ENCODE assay signal across 8 mouse cellular contexts in genomic region chr5:142441332-142442044, GRCm38 (mm10). TPM values are rescaled to one million over a fixed set of nuclear protein-coding genes. Genes with fewer than 3 reads are reported as not detected.
A peak's percentile ranks its signal among the peaks of the same experiment; 100 is the strongest.
DNase-seq lines count a peak whose midpoint lies in the region; ATAC-seq and TF ChIP-seq lines count a peak whose summit lies in the region.

No protein-coding gene starts in this region.

- peaks cover 22% of the 10 kb centered on the region; the same call in 1 of the 2 replicates for H3K36me3 ChIP-seq in E14TG2a.4 (ENCODE audit: insufficient read depth, low read length)
- no peaks in the 10 kb centered on the region for H3K36me3 ChIP-seq in heart, embryonic 16.5 days (ENCODE audit: control insufficient read depth, insufficient read depth)
- peaks cover 13% of the 10 kb centered on the region for H3K36me3 ChIP-seq in liver, embryonic 15.5 days (replicated peaks)
- H3K36me3 ChIP-seq in thymus, adult 2 months (ENCODE audit: control insufficient read depth, insufficient read depth, low read length) = no peaks in the 10 kb centered on the region; the same call in 1 of the 2 replicates

- DNase-seq in gastrocnemius, adult 2 months = peak; percentile 54
- DNase-seq in gastrocnemius, postnatal 36 days = no peak
- DNase-seq in thymus, adult 2 months = peak; percentile 41
- DNase-seq in urinary bladder, postnatal 4 days (ENCODE audit: low spot score in 2 of 2) = no peak
- DNase-seq in urinary bladder, adult 2 months (ENCODE audit: low spot score) = no peak

- peak overlapping the region; percentile 83 for H3K4me2 ChIP-seq in heart, embryonic 16.5 days (ENCODE audit: low read depth, low read length)
- peak overlapping the region; percentile 95 for H3K4me2 ChIP-seq in liver, embryonic 15.5 days

- TF ChIP-seq CTCF in gastrocnemius, adult 2 months (IDR thresholded peaks at IDR 0.05) = no peak
- TF ChIP-seq CTCF in E14TG2a.4 (conservative IDR thresholded peaks at IDR 0.05; ENCODE audit: low read length) = no peak
- TF ChIP-seq CTCF in thymus, adult 2 months (IDR thresholded peaks at IDR 0.05; ENCODE audit: borderline replicate concordance, control insufficient read depth, extremely low read depth, insufficient read depth, low read length, poor library complexity) = no peak

- peaks cover 93% of the 10 kb centered on the region for H3K4me1 ChIP-seq in E14TG2a.4 (replicated peaks; ENCODE audit: low read depth, low read length)
- H3K4me1 ChIP-seq in heart, embryonic 16.5 days (ENCODE audit: control insufficient read depth, insufficient read depth, low read length) = peaks cover 49% of the 10 kb centered on the region
- peaks cover 82% of the 10 kb centered on the region for H3K4me1 ChIP-seq in liver, embryonic 15.5 days (replicated peaks)
- peaks cover 59% of the 10 kb centered on the region for H3K4me1 ChIP-seq in thymus, adult 2 months (replicated peaks; ENCODE audit: control insufficient read depth, insufficient read depth, low read length)

- no peaks in the 10 kb centered on the region for H3K9me3 ChIP-seq in E14TG2a.4 (ENCODE audit: low read length)
- no peaks in the 10 kb centered on the region for H3K9me3 ChIP-seq in heart, embryonic 16.5 days (replicated peaks; ENCODE audit: control insufficient read depth, low read length)
- H3K9me3 ChIP-seq in liver, embryonic 15.5 days (replicated peaks) = no peaks in the 10 kb centered on the region

- no peak for TF ChIP-seq POLR2A in thymus, adult 2 months (IDR thresholded peaks at IDR 0.05; ENCODE audit: control insufficient read depth, extremely low read depth, insufficient read depth, low read length, poor library complexity)

- no peak for ATAC-seq in heart, embryonic 16.5 days (replicated peaks; ENCODE audit: extremely low read depth, insufficient read depth, low FRiP score)
- ATAC-seq in liver, embryonic 15.5 days (ENCODE audit: insufficient read depth) = no peak

- H3K4me3 ChIP-seq in gastrocnemius, adult 2 months = peak overlapping the region; percentile 70
- peak overlapping the region; percentile 77 for H3K4me3 ChIP-seq in E14TG2a.4 (replicated peaks; ENCODE audit: low read length)
- peak overlapping the region; percentile 52 for H3K4me3 ChIP-seq in heart, embryonic 16.5 days (ENCODE audit: low read length)
- H3K4me3 ChIP-seq in liver, embryonic 15.5 days (replicated peaks) = peak overlapping the region; percentile 55
- H3K4me3 ChIP-seq in thymus, adult 2 months (ENCODE audit: control insufficient read depth, insufficient read depth, low read length) = peak overlapping the region; percentile 28

- H3K27ac ChIP-seq in gastrocnemius, adult 2 months = peak overlapping the region; percentile 93
- peak overlapping the region; percentile 96 for H3K27ac ChIP-seq in heart, embryonic 16.5 days (ENCODE audit: low read length)
- peak overlapping the region; percentile 93 for H3K27ac ChIP-seq in liver, embryonic 15.5 days (replicated peaks)
- H3K27ac ChIP-seq in thymus, adult 2 months (ENCODE audit: control insufficient read depth, insufficient read depth, low read length) = peak overlapping the region; percentile 77

- 55% methylated on average over 22 of the region's 22 CpGs for WGBS in heart, embryonic 16.5 days
- WGBS in liver, embryonic 15.5 days (ENCODE audit: insufficient replicate concordance) = 32% methylated on average over 22 of the region's 22 CpGs
- 7% methylated on average over 22 of the region's 22 CpGs for WGBS in thymus, adult 2 months

- peak overlapping the region; percentile 79 for H3K9ac ChIP-seq in heart, embryonic 16.5 days (ENCODE audit: low read length)
- H3K9ac ChIP-seq in liver, embryonic 15.5 days = peak overlapping the region; percentile 36

- no peaks in the 10 kb centered on the region for H3K27me3 ChIP-seq in E14TG2a.4 (ENCODE audit: insufficient read depth, low read length)
- no peaks in the 10 kb centered on the region for H3K27me3 ChIP-seq in heart, embryonic 16.5 days (ENCODE audit: control insufficient read depth, insufficient read depth, low read length)
- no peaks in the 10 kb centered on the region for H3K27me3 ChIP-seq in liver, embryonic 15.5 days
- no peaks in the 10 kb centered on the region for H3K27me3 ChIP-seq in thymus, adult 2 months (ENCODE audit: control insufficient read depth, insufficient read depth, low read length)

- intact Hi-C loops in gastrocnemius, adult 2 months (cut with DNase I) = no loop called here
- intact Hi-C loops in gastrocnemius, postnatal 36 days (cut with DNase I) = no loop called here

RNA-seq across cellular contexts. Expression of gene Ap5z1, which starts 22.3 kb away (rescaled TPM):
- total RNA-seq in gastrocnemius, adult 2 months (2021) = 1 to 10 TPM; 3.7 to 5.0 TPM
- total RNA-seq in gastrocnemius, postnatal 36 days (2021) = 1 to 10 TPM; 3.4 to 4.2 TPM
- 8.8 TPM in 2 replicates for polyA plus RNA-seq in heart, embryonic 16.5 days (2015; fragmentation: Nextera tagmentation; extraction: Ambion mirVana)
- 4.2 and 5.6 TPM in 2 replicates for polyA plus RNA-seq in liver, embryonic 15.5 days (2015; fragmentation: Nextera tagmentation; extraction: Ambion mirVana)
- polyA plus RNA-seq in thymus, adult 2 months (2012; rRNA removed) = 75.2 and 87.1 TPM in 2 replicates
- polyA plus RNA-seq in urinary bladder, adult 2 months (2012; rRNA removed) = 17.1 and 18.6 TPM in 2 replicates

RNA-seq across cellular contexts. Expression of gene Foxk1, which starts 40.2 kb away (rescaled TPM):
- total RNA-seq in gastrocnemius, adult 2 months (2021) = 10 to 100 TPM; 12.2 to 18.9 TPM
- 10 to 100 TPM; 12.5 to 14.5 TPM for total RNA-seq in gastrocnemius, postnatal 36 days (2021)
- polyA plus RNA-seq in heart, embryonic 16.5 days (2015; fragmentation: Nextera tagmentation; extraction: Ambion mirVana) = 2.5 and 4.7 TPM in 2 replicates
- polyA plus RNA-seq in liver, embryonic 15.5 days (2015; fragmentation: Nextera tagmentation; extraction: Ambion mirVana) = 2.0 and 2.1 TPM in 2 replicates
- polyA plus RNA-seq in thymus, adult 2 months (2012; rRNA removed) = 27.9 and 33.7 TPM in 2 replicates
- 13.8 and 21.3 TPM in 2 replicates for polyA plus RNA-seq in urinary bladder, adult 2 months (2012; rRNA removed)

Comparison
In these comparisons a context has a peak if more than half of its experiments do, and no peak if none do; other contexts are left out.
1. DNase-seq: peak in gastrocnemius, adult 2 months (single experiment) and thymus, adult 2 months (single experiment); none in gastrocnemius, postnatal 36 days (0 of 2), urinary bladder, postnatal 4 days (0 of 2) and urinary bladder, adult 2 months (single experiment).
2. Peak in every context shown above with its lines, with median percentiles within 50 percentile points of each other: H3K27ac ChIP-seq and H3K4me3 ChIP-seq.